Mouse (Mus musculus) olfactory bulb, adult 2 months (tissue): ENCODE measurements around the gene Jak1.

Experiments used
- CTCF ChIP-seq: fragments of 200-500 bp; IDR thresholded peaks from 2 replicates; pipeline ENCODE4 v1.5.1; 2012; ENCODE audit warnings: low read depth, mild to moderate bottlenecking, low read length, moderate library complexity; ENCODE audit not compliant: insufficient read depth
- POLR2A ChIP-seq: fragments of 200-500 bp; IDR thresholded peaks from 2 replicates; pipeline ENCODE4 v1.6.1; 2012; ENCODE audit warnings: mild to moderate bottlenecking, low read depth, low read length, moderate library complexity; ENCODE audit not compliant: insufficient read depth

DNA sequence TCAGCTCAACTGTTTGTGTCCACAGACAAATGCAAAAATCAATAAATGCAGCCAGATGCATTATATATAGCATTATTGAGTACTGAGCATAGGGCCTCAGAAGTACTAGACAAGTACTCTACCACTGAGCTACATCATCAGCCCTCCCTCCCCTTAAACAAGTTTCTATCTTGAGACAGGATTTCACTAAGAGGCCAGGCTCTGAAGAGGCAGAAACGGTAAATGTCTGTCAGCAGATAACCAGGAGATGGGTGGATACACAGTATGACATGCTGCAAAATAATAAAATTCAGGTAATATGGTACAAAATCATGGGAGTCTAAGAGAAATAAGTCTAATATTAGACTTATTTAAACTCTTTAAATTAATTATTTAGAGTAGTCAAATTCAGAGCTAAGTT, 61.6 kb downstream of the Jak1 start:
- no peak for TF ChIP-seq POLR2A
- no peak for TF ChIP-seq CTCF
